Mouse (Mus musculus) MEL (cell line): ENCODE data around the gene Pafah1b2. TPM values are rescaled to one million over a fixed set of nuclear protein-coding genes. Genes with fewer than 3 reads are reported as not detected.

Experiments used
- DNase-seq: peaks from one replicate; pipeline ENCODE4 v3.0.0; 2011; ENCODE audit warnings: low read depth, low spot score
- H3K27ac ChIP-seq: 2 replicates; pipeline ENCODE4 v1.5.1; 2012; ENCODE audit warnings: low read depth, mild to moderate bottlenecking, control low read depth, low read length, moderate library complexity; ENCODE audit not compliant: control insufficient read depth
- H3K27me3 ChIP-seq, 2 experiments: fragments of 150-350 bp in 1 of 2; sonication (generic) in 1 of 2; 2 replicates each; pipeline ENCODE4 v1.6.1; 2012; ENCODE audit warnings: low read length in 2 of 2, mild to moderate bottlenecking in 2 of 2, improper control_type of control experiment in 1 of 2, moderate library complexity in 1 of 2; ENCODE audit not compliant: insufficient read depth in 2 of 2, control insufficient read depth in 1 of 2
- H3K36me3 ChIP-seq, 2 experiments: 2 replicates each; pipeline ENCODE4 v1.6.1; 2012 to 2014; ENCODE audit warnings: low read length in 2 of 2, improper control_type of control experiment in 1 of 2, inconsistent platforms in 1 of 2, mild to moderate bottlenecking in 1 of 2; ENCODE audit not compliant: insufficient read depth in 2 of 2, control insufficient read depth in 1 of 2
- H3K4me1 ChIP-seq, 2 experiments: fragments of 150-350 bp in 1 of 2; sonication (generic) in 1 of 2; 2 replicates each; pipeline ENCODE4 v1.6.1; 2012; ENCODE audit warnings: low read length in 2 of 2, improper control_type of control experiment in 1 of 2, mild to moderate bottlenecking in 1 of 2; ENCODE audit not compliant: insufficient read depth in 2 of 2, control insufficient read depth in 1 of 2
- H3K4me3 ChIP-seq, 2 experiments: fragments of 150-350 bp in 1 of 2; sonication (generic) in 1 of 2; 2 replicates each; pipeline ENCODE4 v1.5.1; 2012; ENCODE audit warnings: low read depth in 2 of 2, low read length in 2 of 2, mild to moderate bottlenecking in 2 of 2, moderate library complexity in 2 of 2, control low read depth in 1 of 2, improper control_type of control experiment in 1 of 2; ENCODE audit not compliant: control insufficient read depth in 1 of 2, insufficient read depth in 1 of 2
- H3K79me2 ChIP-seq: 2 replicates; pipeline ENCODE4 v1.6.1; 2012; ENCODE audit warnings: mild to moderate bottlenecking, low read length, moderate library complexity; ENCODE audit not compliant: control insufficient read depth, poor library complexity, insufficient read depth
- H3K9ac ChIP-seq: 2 replicates; pipeline ENCODE4 v1.6.1; 2012; ENCODE audit warnings: low read depth, mild to moderate bottlenecking, control low read depth, low read length, moderate library complexity; ENCODE audit not compliant: control insufficient read depth, poor library complexity, severe bottlenecking
- H3K9me3 ChIP-seq: fragments of 150-350 bp; sonication (generic); replicated peaks from 2 replicates; pipeline ENCODE4 v1.6.1; 2012; ENCODE audit warnings: mild to moderate bottlenecking, low read length, improper control_type of control experiment, moderate library complexity; ENCODE audit not compliant: insufficient read depth
- BHLHE40 ChIP-seq: IDR thresholded peaks from 2 replicates; pipeline ENCODE4 v1.6.1; 2012; ENCODE audit warnings: low read depth, mild to moderate bottlenecking, inconsistent platforms, low read length, improper control_type of control experiment, borderline replicate concordance
- CHD1 ChIP-seq: IDR thresholded peaks from 2 replicates; pipeline ENCODE4 v1.6.1; 2012; ENCODE audit warnings: low read depth, mild to moderate bottlenecking, inconsistent platforms, low read length, improper control_type of control experiment
- CHD2 ChIP-seq: IDR thresholded peaks from 2 replicates; pipeline ENCODE4 v1.6.1; 2011; ENCODE audit warnings: low read length, improper control_type of control experiment
- ELF1 ChIP-seq: IDR thresholded peaks from 2 replicates; pipeline ENCODE4 v1.6.1; 2014; ENCODE audit warnings: low read depth, mild to moderate bottlenecking, inconsistent platforms, low read length, improper control_type of control experiment, moderate library complexity
- EP300 ChIP-seq, 2 experiments: IDR thresholded peaks; 2 replicates each; pipeline ENCODE4 v1.6.1; 2011; ENCODE audit warnings: improper control_type of control experiment in 2 of 2, low read length in 2 of 2, low read depth in 1 of 2, mild to moderate bottlenecking in 1 of 2
- GABPA ChIP-seq: IDR thresholded peaks from 2 replicates; pipeline ENCODE4 v1.6.1; 2012; ENCODE audit warnings: low read depth, mild to moderate bottlenecking, inconsistent platforms, low read length, improper control_type of control experiment, moderate library complexity
- HCFC1 ChIP-seq: IDR thresholded peaks from 2 replicates; pipeline ENCODE4 v1.6.1; 2012; ENCODE audit warnings: low read depth, mild to moderate bottlenecking, inconsistent platforms, low read length, improper control_type of control experiment, moderate library complexity
- MAZ ChIP-seq: IDR thresholded peaks from 2 replicates; pipeline ENCODE4 v1.6.1; 2012; ENCODE audit warnings: low read depth, mild to moderate bottlenecking, inconsistent platforms, low read length, improper control_type of control experiment
- MEF2A ChIP-seq: IDR thresholded peaks from 2 replicates; pipeline ENCODE4 v1.6.1; 2014; ENCODE audit warnings: low read depth, mild to moderate bottlenecking, inconsistent platforms, low read length, improper control_type of control experiment; ENCODE audit not compliant: poor library complexity, insufficient replicate concordance, severe bottlenecking; ENCODE audit errors: extremely low read depth
- MXI1 ChIP-seq: IDR thresholded peaks from 2 replicates; pipeline ENCODE4 v1.6.1; 2011; ENCODE audit warnings: mild to moderate bottlenecking, low read depth, low read length, improper control_type of control experiment
- MYC ChIP-seq: IDR thresholded peaks from 2 replicates; pipeline ENCODE4 v1.6.1; 2011; ENCODE audit warnings: low read depth, mild to moderate bottlenecking, low read length, improper control_type of control experiment, moderate library complexity
- NELFE ChIP-seq: IDR thresholded peaks from 2 replicates; pipeline ENCODE4 v1.6.1; 2011; ENCODE audit warnings: low read depth, low read length, improper control_type of control experiment
- RCOR1 ChIP-seq: IDR thresholded peaks from 2 replicates; pipeline ENCODE4 v1.6.1; 2012; ENCODE audit warnings: low read depth, mild to moderate bottlenecking, inconsistent platforms, low read length, improper control_type of control experiment
- SMC3 ChIP-seq: IDR thresholded peaks from 2 replicates; pipeline ENCODE4 v1.6.1; 2011; ENCODE audit warnings: low read depth, low read length, improper control_type of control experiment
- TCF12 ChIP-seq: IDR thresholded peaks from 2 replicates; pipeline ENCODE4 v1.6.1; 2014; ENCODE audit warnings: low read depth, mild to moderate bottlenecking, inconsistent platforms, low read length, improper control_type of control experiment, moderate library complexity
- USF1 ChIP-seq: IDR thresholded peaks from 2 replicates; pipeline ENCODE4 v1.6.1; 2014; ENCODE audit warnings: low read depth, mild to moderate bottlenecking, inconsistent platforms, low read length, improper control_type of control experiment, moderate library complexity
- USF2 ChIP-seq, 2 experiments: IDR thresholded peaks; 2 replicates each; pipeline ENCODE4 v1.6.1; 2011 to 2012; ENCODE audit warnings: improper control_type of control experiment in 2 of 2, low read length in 2 of 2, borderline replicate concordance in 1 of 2, inconsistent platforms in 1 of 2, low read depth in 1 of 2, mild to moderate bottlenecking in 1 of 2; ENCODE audit not compliant: insufficient read depth in 1 of 2
- ZC3H11A ChIP-seq: IDR thresholded peaks from 2 replicates; pipeline ENCODE4 v1.6.1; 2012; ENCODE audit warnings: low read depth, mild to moderate bottlenecking, inconsistent platforms, low read length, improper control_type of control experiment
- ZKSCAN1 ChIP-seq: IDR thresholded peaks from 2 replicates; pipeline ENCODE4 v1.6.1; 2012; ENCODE audit warnings: low read depth, mild to moderate bottlenecking, inconsistent platforms, low read length, improper control_type of control experiment, moderate library complexity
- ZNF384 ChIP-seq: IDR thresholded peaks from 2 replicates; pipeline ENCODE4 v1.6.1; 2012; ENCODE audit warnings: low read depth, mild to moderate bottlenecking, inconsistent platforms, low read length, improper control_type of control experiment
- polyA plus RNA-seq, 2 experiments: library from polyadenylated mRNA; stranded (reverse) in 1 of 2; unstranded in 1 of 2; fragments of >175 nt in 1 of 2; fragments of >200 nt in 1 of 2; gene quantifications; 2 replicates each; pipeline versions ENCODE4 v1.2.1 to v1.2.4; 2012; ENCODE audit warnings: low replicate concordance in 2 of 2, low read depth in 1 of 2; ENCODE audit not compliant: insufficient read length in 2 of 2, insufficient read depth in 1 of 2, missing spikeins in 1 of 2
- total RNA-seq: library from RNA; depleted of rRNA; stranded (reverse); fragments of 300-350 nt; gene quantifications from 2 replicates; pipeline ENCODE4 v1.2.3, GENCODE M21; 2012

The Pafah1b2 gene
- total and polyA plus RNA-seq, 3 experiments = 127 to 178 (median 131) TPM

GRCm38 (mm10) chr9:46032190-46032589 lies 19.7 kb upstream of the Pafah1b2 start:
- Histone ChIP-seq H3K27ac (no peak overlapping the region), H3K27me3 (no peaks in the 10 kb centered on the region), H3K79me2 (peaks cover 70% of the 10 kb centered on the region), H3K4me3 (no peak overlapping the region), H3K9ac (no peak overlapping the region), H3K36me3 (peaks cover 7 to 13% of the 10 kb centered on the region in 2 experiments), H3K9me3 (no peaks in the 10 kb centered on the region), H3K4me1 (peaks cover 9 to 11% of the 10 kb centered on the region in 2 experiments)
- no peak for DNase-seq
- TF ChIP-seq SMC3 = no peak
- TF ChIP-seq ZNF384 = no peak
- no peak for TF ChIP-seq CHD2
- no peak for TF ChIP-seq USF2 (IDR thresholded peaks at IDR 0.05; ENCODE audit: borderline replicate concordance in 1 of 2, insufficient read depth in 1 of 2, low read depth in 1 of 2, low read length in 2 of 2)
- no peak for TF ChIP-seq EP300 (IDR thresholded peaks at IDR 0.05; ENCODE audit: low read depth in 1 of 2, low read length in 2 of 2)
- no peak for TF ChIP-seq MXI1
- TF ChIP-seq GABPA = no peak
- no peak for TF ChIP-seq MAZ
- TF ChIP-seq BHLHE40 = no peak
- TF ChIP-seq NELFE = no peak
- TF ChIP-seq CHD1 = no peak
- no peak for TF ChIP-seq USF1
- no peak for TF ChIP-seq HCFC1
- no peak for TF ChIP-seq ELF1
- no peak for TF ChIP-seq RCOR1
- TF ChIP-seq MEF2A = no peak
- no peak for TF ChIP-seq ZC3H11A
- TF ChIP-seq MYC = no peak

- TF ChIP-seq ZKSCAN1 (no peak), GABPA (no peak), BHLHE40 (no peak), TCF12 (no peak), NELFE (no peak), USF1 (no peak)
- TF ChIP-seq, all 39 proteins: peak for 0
- Histone ChIP-seq H3K27ac (no peak overlapping the region), H3K27me3 (no peaks in the 10 kb centered on the region), H3K9ac (no peak overlapping the region), H3K9me3 (no peaks in the 10 kb centered on the region), H3K79me2 (peaks cover 71% of the 10 kb centered on the region), H3K4me1 (peaks cover 9 to 11% of the 10 kb centered on the region in 2 experiments), H3K36me3 (peaks cover 13% of the 10 kb centered on the region in 2 experiments), H3K4me3 (no peak overlapping the region)
- no peak for DNase-seq
Observed at GRCm38 (mm10) chr9:46030968-46031367, 18.5 kb upstream of the Pafah1b2 start.
